Mouse (Mus musculus): ENCODE data around the gene Rprd1b.

- no peak for TF ChIP-seq POLR2A (IDR thresholded peaks at IDR 0.05; ENCODE audit: extremely low read depth, insufficient read depth, low read length)
- TF ChIP-seq CTCF (IDR thresholded peaks at IDR 0.05; ENCODE audit: extremely low read depth, insufficient read depth, low read length): no peak
Observed at GRCm38 (mm10) chr2:158120868-158121267, 92.6 kb downstream of the Rprd1b start.

All from cortical plate, adult 2 months (tissue).